Mouse (Mus musculus) neutrophil, adult 5-6 weeks (primary cell): ENCODE measurements around the gene Rab5b. TPM values are rescaled to one million over a fixed set of nuclear protein-coding genes. Genes with fewer than 3 reads are reported as not detected.
"Not testable (repeated sequence)": the region's sequence is repeated elsewhere in the genome, so short reads cannot be mapped to it uniquely, and the experiment has no call there.

Experiments
- ATAC-seq: fragments of 151-379, 151-347 bp; 2 replicates; pipeline ENCODE4 v1.8.0; 2017; ENCODE audit warnings: mild to moderate bottlenecking, moderate TSS enrichment; ENCODE audit not compliant: insufficient number of reproducible peaks, poor library complexity, low FRiP score, severe bottlenecking; ENCODE audit errors: extremely low read depth
- total RNA-seq: library from RNA; stranded (forward); fragments of 200-1000 nt; gene quantifications from 2 replicates; pipeline ENCODE4 v1.2.3, GENCODE M21; 2017

The Rab5b gene
- 129 and 132 TPM in 2 replicates for total RNA-seq

- ATAC-seq = peak; percentile 96
Observed at GRCm38 (mm10) chr10:128695992-128696807, at the start of gene Rab5b. TSS of gene Rab5b (minus strand) at chr10:128696264.

GRCm38 (mm10) chr10:128744680-128745601 lies 48.9 kb upstream of the Rab5b start, which contains the start of gene Dgka:
TSS of gene Dgka (minus strand) at chr10:128744855.
- peak; percentile 21; the same call in 1 of the 2 replicates for ATAC-seq

GRCm38 (mm10) chr10:128744211-128744610 lies 48.1 kb upstream of the Rab5b start:
- no peak for ATAC-seq

- no peak for ATAC-seq
Observed at GRCm38 (mm10) chr10:128743791-128744191, 47.7 kb upstream of the Rab5b start.

GRCm38 (mm10) chr10:128743235-128743634 lies 47.2 kb upstream of the Rab5b start:
- ATAC-seq = no peak

- ATAC-seq = no peak
Observed at GRCm38 (mm10) chr10:128742616-128743015, 46.6 kb upstream of the Rab5b start.

GRCm38 (mm10) chr10:128740296-128740695 lies 44.2 kb upstream of the Rab5b start:
- ATAC-seq = no peak

- no peak for ATAC-seq
Observed at GRCm38 (mm10) chr10:128737435-128737834, 41.4 kb upstream of the Rab5b start.

- ATAC-seq = no peak
Observed at GRCm38 (mm10) chr10:128731992-128732391, 35.9 kb upstream of the Rab5b start.

- peak; percentile 86 for ATAC-seq
Observed at GRCm38 (mm10) chr10:128731002-128731433, 35.0 kb upstream of the Rab5b start.

GRCm38 (mm10) chr10:128728059-128728458 lies 32.0 kb upstream of the Rab5b start:
- ATAC-seq = no peak

GRCm38 (mm10) chr10:128725466-128725865 lies 29.4 kb upstream of the Rab5b start:
- ATAC-seq = not testable (repeated sequence)

GRCm38 (mm10) chr10:128715559-128716537 lies 19.8 kb upstream of the Rab5b start:
- peak; percentile 91 for ATAC-seq

GRCm38 (mm10) chr10:128711318-128711717 lies 15.3 kb upstream of the Rab5b start:
- ATAC-seq = not testable (repeated sequence)

- no peak for ATAC-seq
Observed at GRCm38 (mm10) chr10:128705317-128705693, 9.2 kb upstream of the Rab5b start.

- peak; percentile 83 for ATAC-seq
Observed at GRCm38 (mm10) chr10:128704491-128705316, 8.6 kb upstream of the Rab5b start, which contains the start of gene Cdk2. TSS of gene Cdk2 (minus strand) at chr10:128705031.

GRCm38 (mm10) chr10:128703895-128704294 lies 7.8 kb upstream of the Rab5b start, which contains the start of gene Pmel:
TSS of gene Pmel (plus strand) at chr10:128704195.
- no peak for ATAC-seq
